Mouse (Mus musculus) c-Kit-positive CD71-positive TER-119-positive erythroid progenitor cells, embryonic 14.5 days (primary cell): Measurements from ENCODE around the gene 4930467E23Rik.
A peak's percentile ranks its signal among the peaks of the same experiment; 100 is the strongest.
"Not testable (repeated sequence)": the region's sequence is repeated elsewhere in the genome, so short reads cannot be mapped to it uniquely, and the experiment has no call there.

Experiments
- DNase-seq: peaks from one replicate; pipeline ENCODE4 v3.0.0-alpha.2; 2013; ENCODE audit warnings: low spot score

Gene 4930467E23Rik

DNA sequence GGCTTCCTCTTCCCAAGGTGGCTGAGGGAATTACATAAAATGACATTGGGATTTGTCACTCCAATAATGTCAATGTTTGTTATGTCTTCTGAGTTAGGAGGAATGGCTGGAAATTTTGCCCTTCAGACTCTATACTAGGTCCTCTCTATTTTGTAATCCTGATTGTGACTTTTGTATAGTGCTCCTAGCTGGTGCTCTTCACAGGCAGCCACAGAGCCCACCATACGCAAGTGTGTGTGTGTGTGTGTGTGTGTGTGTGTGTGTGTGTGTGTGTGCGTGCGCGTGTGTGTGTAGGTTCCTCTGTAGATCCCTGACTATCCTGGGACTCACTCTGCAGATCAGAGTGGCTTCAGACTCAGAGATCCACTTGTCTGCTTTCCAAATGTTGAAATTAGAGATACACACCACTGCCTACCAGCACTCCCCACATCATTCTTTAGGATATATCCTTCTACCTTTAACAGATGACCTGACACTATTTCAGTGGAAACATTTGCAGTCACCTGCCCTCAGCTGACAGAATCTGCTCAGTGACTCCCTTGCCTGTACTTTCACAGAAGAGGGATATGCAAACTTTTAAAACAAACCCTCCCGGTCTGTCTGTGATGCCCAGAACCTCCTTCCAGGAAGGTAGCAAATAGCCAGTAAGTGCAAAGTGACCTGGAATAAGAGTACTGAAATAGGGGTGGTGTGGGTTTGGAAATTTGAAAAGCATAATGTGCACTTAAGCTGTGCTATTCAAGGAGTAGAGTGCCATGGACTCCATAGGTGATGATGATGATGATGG lies 52.1 kb downstream of the 4930467E23Rik start:
- not testable (repeated sequence) for DNase-seq

DNA sequence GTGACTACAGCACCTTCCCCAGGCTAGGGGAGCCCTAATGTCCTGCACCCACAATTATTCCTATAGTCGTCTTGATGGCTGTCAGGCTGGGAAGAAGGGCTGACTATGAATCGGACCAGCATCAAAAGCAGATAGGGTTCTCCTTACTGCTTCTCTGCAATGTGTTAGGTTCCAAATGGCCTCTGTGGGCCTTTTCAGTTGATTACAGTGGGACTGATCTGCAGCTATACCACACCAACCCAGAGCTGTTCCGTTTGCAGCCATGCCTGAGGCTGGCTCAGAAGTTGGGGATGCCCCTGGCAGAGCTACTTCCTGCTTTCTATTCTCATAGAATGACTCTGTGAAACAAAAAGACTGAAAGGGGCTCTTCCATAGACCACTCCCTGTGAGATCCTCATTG lies 53.4 kb downstream of the 4930467E23Rik start:
- not testable (repeated sequence) for DNase-seq

DNA sequence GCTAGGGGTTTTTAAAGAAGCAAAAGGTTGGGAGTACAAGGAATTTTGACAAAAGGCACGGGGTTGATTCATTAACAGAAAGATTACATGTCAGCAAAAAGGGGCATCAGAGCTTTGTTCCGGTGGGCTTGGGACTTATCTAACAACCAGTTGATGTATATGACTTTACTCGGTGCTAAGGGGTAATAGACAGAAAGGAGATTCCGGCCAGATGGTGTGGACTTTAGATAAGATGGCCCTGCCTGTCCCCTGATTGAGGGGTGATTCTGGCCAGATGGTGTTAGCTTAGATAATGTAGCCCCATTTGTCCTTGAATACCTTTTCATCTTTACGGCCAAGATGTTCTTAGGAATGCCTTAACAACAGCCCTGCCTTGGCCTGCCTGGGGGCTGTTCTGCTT lies 54.5 kb downstream of the 4930467E23Rik start:
- DNase-seq = not testable (repeated sequence)

DNA sequence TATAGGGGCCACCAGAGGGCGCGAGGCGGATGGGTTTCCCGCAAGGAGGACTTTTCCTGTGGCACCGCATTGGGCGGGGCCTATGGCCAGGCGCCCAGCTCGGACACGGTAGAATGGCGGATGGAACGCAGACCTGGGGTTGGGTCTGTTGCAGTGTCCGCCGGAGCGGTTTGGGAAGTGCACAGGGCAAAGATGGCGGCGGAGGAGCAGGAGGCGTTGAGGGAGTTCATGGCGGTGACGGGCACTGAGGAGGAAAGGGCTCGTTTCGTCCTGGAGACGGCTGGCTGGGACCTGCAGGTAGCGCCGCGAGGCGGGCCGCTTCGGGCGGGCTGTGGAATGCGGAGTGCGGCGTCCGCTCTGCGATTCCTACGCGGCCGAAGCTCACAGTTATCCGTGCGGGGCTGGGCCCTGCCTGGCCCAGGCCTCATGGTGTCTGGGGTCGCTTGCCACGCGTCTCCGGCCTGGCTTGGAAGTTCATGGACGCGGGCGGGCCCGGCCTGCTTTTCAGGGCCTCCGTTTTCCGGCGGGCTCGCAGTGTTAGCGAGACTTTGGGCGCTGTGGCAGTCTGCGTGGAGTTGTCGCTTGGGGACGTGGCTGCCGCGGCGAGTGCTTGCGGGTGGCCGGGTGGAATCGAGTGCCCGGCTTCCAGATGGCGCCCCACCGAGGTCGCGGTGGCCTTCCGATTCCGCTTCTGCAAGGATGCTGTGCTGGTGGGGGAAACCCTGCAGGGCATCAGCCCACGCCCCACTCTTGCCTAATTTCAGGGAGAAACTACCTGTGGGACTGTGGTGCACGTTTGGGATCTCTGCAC lies 55.4 kb downstream of the 4930467E23Rik start:
- DNase-seq = peak; percentile 97

DNA sequence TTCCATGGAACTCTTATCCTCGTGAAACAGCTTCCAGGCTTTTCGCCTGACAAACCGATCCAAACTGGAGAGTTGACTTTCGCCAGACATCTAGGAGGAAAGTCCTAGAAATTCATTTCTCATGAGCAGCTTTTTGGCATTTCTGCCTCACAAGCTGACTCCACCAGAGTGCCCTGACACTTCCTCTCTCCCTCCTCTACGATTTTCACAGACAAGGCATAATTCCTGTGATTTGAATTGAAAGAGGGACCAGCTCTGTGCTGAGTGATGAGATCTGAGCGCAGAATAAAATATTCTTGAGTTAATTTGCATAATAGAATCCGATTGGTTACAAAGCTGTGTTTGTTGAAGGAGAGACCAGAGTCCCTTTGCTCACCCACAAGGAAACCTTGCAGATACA lies 63.3 kb downstream of the 4930467E23Rik start:
- DNase-seq = not testable (repeated sequence)
